Mouse (Mus musculus) embryonic fibroblast, embryonic 13.5 days (primary cell): ENCODE measurements around the gene Lpar2.

Experiments used
- CTCF ChIP-seq: IDR thresholded peaks from 2 replicates; pipeline ENCODE4 v1.5.1; 2011; ENCODE audit warnings: mild to moderate bottlenecking, control low read depth, low read length, moderate library complexity, borderline replicate concordance; ENCODE audit not compliant: insufficient read depth
- POLR2A ChIP-seq: IDR thresholded peaks from 2 replicates; pipeline ENCODE4 v1.6.1; 2011; ENCODE audit warnings: low read depth, mild to moderate bottlenecking, control low read depth, low read length, moderate library complexity

DNA sequence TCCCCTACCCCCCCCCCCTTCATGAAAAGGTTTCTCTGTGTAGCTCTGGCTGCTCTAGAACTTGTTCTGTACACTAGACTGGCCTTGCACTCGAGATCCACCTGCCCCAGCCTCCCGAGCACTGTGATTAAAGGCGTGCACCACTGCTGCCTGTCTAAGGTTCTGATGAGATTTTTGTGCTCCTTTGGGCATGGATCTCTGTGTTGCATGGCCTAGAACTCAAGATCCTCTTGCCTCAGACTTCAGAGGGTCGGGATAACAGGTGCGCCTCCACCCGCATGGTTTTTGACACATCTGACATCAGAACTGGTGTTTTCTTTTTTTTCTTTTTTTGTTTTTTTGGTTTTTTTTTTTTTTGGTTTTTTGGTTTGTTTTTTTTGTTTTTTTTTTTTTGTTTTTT is 17.7 kb upstream of the Lpar2 start:
- TF ChIP-seq CTCF (no peak), POLR2A (no peak)
